Mouse (Mus musculus): Measurements from ENCODE around the gene Eif1ax. TPM values are rescaled to one million over a fixed set of nuclear protein-coding genes. Genes with fewer than 3 reads are reported as not detected.
"Not testable (repeated sequence)": the region's sequence is repeated elsewhere in the genome, so short reads cannot be mapped to it uniquely, and the experiment has no call there.

Gene Eif1ax
- 10 to 100 TPM; 98.4 to 99.3 TPM for total RNA-seq (2021)

DNA sequence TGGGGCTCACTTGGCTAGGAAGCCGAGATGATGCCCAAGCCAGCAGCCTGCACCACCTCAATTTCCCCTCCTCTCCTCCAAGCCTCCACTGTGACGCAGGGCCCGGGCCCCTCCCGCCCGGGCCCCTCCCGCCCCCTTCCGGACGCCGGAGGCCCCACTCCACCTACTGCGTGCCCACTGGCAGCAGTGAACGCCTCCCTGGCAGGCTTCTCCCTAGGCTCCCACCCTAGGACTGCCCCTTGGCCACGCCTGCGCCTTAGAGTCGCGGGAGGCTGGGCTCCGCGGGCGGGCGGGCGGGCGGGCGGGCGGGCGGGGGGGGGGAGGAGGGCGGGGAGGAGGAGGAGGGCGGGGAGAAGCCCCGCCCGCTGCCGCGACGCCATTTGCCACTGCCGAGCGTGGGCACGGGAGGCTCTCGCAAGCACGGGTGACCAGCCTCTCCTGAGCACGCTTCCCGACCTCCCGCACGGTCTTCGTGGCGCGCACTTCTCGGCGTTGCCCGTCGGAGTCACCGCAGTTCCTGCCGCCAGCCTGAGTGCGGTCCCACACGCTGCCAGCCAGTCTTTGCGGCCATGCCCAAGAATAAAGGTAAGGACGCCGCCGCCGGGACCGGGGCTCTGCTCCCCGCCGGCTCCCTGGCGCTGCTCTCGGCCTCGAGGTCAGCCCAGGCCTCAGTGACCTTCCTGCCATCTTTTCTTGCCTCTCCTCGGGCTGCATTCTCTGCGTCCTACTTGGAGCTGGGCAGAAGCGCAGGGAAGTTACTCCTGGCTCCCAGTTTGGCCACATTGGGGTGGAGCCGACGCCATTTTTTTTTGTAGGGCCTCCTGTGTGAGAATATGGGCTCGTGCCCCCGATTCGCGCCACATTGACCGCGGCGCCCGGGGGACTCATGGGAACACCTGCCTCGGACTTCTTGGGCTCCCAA lies at the start of gene Eif1ax:
TSS of gene Eif1ax (plus strand) at position 348 of the 922 bp plus-strand sequence.
- intact Hi-C loops (cut with DNase I) = no loop called here
- peak; percentile 73 to 78 for DNase-seq

DNA sequence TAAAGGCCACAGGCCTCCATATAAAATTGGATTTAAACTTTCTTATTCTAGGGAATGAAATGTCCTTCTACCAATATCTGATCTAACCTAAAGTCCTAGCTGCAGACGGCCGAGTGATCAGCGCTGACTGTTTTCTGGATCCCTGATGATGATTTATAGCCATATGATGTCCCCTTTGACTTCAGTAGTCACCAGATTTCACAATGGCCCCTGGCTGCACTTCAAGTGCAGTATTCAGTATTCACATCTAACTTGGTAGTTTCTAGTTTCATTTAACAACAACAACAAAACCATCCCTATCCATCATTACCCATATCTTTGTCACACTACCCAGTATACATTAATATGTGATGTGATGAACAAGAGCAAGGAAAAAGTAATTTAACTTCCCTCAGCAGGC lies 7.5 kb upstream of the Eif1ax start:
- intact Hi-C loops (cut with DNase I) = no loop called here
- no peak for DNase-seq

DNA sequence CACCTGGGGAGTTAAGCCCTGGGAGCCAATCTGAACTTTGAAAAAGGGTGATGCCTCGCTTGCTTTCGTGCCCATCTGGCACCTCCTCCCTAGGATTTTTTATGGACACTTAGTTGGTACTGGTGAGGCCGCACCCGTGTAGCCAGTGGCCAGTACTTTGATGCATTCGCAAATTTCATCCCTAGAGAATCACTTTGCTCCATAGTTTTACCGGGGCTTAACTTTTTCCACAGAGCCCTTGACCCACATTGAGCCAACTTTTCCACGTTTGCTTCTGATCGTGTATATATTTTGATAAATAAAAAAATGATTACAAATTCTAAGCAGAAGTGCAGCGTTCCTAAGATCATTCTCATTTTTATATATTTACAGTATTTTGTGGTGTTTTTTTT lies 771 bp downstream of the Eif1ax start:
- intact Hi-C loops (cut with DNase I) = no loop called here
- DNase-seq = no peak

DNA sequence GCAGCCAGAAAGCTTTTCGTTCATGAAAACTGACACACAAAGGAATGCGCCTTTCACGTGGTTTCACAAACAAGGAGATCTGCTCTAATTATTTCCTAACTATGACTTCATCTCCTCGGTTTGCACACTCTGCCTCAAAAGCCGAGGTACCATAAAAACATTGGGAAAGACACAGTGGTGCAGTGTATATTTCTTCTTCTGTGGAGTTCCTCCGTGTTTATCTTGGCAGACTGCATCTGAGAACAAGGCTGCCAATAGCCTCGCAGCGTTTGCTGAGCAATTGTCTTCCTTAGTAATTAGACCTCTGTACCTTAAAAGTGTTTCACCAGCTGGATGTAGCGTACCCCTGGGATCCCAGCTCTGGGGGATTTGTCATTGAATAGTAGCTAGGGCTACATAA lies 15.1 kb downstream of the Eif1ax start:
- peak in 1 of 2 experiments; percentile 7 for DNase-seq
- intact Hi-C loops (cut with DNase I) = no loop called here

DNA sequence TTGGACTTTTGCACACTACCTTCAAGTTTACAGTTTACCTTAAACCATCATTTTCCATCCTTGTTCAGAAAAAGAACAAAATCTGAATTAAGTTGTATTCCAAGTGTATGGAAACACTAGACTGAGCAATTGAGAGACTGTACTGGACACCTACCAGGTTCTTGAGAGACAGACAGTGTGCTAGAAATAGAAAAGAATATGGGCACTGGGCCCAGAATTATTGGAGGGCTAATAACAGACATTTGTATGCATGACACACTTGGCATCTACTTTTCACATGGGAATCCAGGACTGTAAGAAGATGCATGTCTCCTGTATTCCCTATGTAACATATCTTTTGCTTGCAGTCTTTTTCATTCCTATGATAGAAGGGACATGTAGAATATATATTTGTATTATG lies 17.0 kb downstream of the Eif1ax start:
- peak; percentile 13 to 67 for DNase-seq
- intact Hi-C loops (cut with DNase I) = no loop called here

DNA sequence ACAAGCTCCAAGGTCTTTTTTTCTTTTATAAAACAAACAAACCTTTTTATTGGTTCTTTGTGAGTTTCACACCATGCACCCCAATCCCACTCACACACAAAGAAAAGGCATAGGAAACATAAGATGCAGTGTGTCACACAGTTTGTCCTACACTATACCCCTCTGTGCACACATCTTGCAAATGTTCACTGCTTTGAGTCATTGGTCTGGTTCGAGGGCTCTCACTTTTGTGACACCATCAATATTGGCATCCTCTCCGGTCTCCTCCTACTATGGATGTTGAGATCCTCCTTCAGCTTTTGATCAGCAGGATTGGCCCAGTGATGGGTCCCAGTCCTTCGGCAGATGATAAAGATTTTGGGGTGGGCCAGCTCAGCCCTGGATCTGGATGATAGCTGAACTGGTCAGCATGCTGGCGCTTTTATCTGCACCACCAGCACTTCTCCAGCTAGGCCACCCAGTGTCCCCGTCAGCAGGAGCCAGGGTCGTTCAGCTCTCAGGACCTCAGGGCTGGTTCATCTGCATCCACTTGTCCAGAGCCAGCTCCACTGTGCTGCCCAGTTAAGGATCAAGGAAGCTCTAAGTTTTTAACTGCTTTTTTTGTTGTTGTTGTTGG lies 18.5 kb downstream of the Eif1ax start:
- DNase-seq = no peak
- intact Hi-C loops (cut with DNase I) = no loop called here

DNA sequence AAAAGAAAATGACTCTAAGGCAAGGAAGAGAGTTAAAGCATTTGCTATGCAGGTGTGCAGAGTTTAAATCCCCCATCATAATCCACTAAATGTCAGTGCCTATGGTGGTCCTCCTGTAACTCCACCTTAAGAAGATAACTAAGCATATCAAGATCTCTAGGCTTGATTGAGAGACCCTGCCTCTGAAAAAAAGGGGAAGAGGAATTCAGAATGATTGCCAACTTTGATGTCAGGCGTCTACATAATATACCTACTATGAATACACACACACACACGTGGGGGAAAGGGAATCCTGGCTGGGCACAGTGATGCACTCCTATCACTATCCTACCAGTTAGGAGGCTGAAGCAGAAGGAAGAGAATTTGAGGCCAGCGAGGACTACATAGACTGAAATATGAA lies 19.3 kb downstream of the Eif1ax start:
- no peak for DNase-seq
- intact Hi-C loops (cut with DNase I) = no loop called here

DNA sequence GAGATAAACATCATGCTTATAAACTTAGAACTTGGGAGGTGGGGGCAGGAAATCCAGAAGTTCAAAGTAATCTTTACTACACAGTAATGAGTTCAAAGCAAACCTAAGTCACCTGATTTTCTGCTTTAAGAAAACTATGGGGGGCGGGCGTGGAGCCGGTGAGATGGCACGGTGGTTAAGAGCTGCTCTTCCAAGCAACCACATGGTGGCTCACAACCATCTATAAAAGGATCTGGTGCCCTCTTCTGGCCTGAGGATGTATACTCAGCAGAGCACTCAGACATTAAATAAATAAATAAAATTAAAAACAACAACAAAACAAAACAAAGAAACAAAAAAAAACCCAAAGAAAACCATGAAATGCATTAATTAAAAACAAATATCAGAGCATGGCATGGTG lies 37.3 kb downstream of the Eif1ax start:
- peak in 1 of 2 experiments; percentile 35 for DNase-seq
- intact Hi-C loops (cut with DNase I) = no loop called here

DNA sequence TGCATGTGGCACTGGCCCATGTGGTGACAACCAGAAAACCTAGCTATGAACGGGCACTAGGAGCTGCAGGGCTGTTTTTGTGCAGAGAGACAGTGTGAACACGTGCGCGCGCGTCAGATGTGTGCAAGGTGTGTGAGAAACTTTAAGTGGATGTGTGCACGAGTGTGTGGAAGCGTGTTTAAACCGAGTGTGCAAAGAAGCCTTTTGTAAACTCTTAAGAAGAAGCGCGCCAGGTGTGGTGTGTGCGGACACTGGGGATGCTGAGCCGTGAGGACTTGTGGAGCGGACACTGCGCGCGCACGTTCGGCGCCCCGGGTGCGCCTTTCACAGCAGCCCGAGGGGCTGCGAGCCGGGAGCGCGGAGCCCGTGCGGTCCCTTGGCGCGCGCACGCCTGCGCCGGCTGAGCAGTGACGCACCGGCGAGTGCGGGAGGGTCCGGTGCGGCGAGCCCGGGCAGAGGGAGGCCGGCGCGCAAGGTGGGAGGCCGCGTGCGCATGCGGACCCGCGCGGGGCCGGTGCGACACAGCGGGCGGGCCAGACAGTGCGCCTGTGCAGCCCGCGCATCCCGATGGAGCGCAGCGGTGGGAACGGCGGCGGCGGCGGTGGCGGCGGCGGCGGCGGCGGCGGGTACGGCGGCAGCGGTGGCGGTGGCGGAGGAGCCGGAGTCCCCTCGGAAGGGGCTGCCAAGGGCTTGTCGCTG lies 42.3 kb downstream of the Eif1ax start, which contains the start of gene Map7d2:
TSS of gene Map7d2 (plus strand) at position 443 of the 699 bp plus-strand sequence.
- DNase-seq = no peak
- intact Hi-C loops (cut with DNase I) = no loop called here

DNA sequence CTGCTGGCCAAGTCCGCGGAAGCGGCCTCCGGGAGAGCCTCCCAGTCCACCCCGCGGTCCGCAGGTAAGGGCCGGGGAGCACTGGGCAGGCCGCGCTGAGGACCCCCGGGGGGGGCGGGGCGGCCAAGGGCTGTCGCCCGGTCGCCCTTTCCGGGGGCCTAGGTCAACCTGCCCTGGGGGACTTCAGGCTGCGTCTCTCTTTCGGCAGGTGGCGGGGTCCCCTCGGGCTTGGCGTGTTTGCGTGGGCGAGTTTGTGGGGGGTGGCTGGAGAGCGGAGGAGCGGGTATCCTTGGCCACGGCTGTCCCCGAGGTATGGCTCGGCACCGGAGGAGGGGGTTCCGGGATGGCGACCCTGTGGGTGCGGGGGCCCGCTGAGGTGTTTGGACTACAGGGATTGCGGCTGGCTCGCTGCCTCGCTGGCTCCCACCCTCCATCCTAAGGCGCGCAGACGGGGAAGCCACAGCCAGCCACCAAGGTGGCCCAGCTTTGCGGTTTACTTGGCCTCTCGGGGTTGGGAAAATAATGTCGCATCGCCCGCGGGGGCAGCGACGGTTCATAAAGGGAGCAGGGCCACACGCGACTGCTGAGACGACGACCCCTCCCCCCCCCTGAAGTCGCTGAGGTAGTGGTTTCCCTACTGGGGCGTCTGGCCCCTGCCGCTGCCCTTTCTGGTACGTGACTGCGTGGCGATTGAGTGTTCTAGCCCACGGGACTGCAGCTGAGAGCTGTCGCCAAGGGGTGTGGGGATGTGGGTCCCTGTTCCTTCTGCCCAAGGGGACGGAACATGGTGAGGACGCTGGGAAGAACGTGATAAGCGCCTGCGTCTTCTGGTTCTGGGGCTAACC lies 43.1 kb downstream of the Eif1ax start:
- no peak for DNase-seq

DNA sequence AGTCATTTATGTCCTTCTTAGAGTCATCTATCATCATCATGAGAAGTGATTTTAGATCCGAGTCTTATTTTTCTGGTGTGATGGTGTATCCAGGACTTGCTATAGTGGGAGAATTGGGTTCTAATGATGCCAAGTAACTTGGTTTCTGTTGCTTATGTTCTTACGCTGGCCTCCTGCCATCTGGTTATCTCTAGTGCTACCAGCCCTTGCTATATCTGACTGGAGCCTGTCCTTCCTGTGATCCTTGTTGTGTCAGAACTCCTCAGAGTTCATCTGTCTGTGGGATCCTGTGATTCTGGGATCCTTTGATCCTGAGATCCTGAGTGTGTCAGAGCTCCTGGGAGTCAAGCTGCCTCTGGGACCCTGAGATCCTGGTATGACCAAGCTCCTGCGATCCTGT lies 58.5 kb downstream of the Eif1ax start:
- DNase-seq; intact Hi-C loops (cut with DNase I): not testable (repeated sequence)

More for the DNA sequence above, 43.1 kb downstream of the Eif1ax start:
- intact Hi-C loops (cut with DNase I) = no loop called here

Other genes with a start within 250 kb of the Eif1ax start
- gene Rps6ka3, start 161.9 kb upstream of the Eif1ax start, total RNA-seq (2021) = 10 to 100 TPM; 57.6 to 60.7 TPM
- 1 to 10 TPM in 1 of 2 experiments, under 1 TPM in 1; 0.93 to 1.4 TPM for gene Map7d2, start 42.4 kb downstream of the Eif1ax start, total RNA-seq (2021)
- gene Bclaf3, start 154.5 kb downstream of the Eif1ax start, total RNA-seq (2021) = 1 to 10 TPM; 4.2 to 4.6 TPM